Mouse (Mus musculus) embryonic fibroblast, embryonic 13.5 days (primary cell): ENCODE measurements at regions not wholly inside any gene's neighbourhood (a gene's known extent, or its start where the extent isn't known, plus 50 kb on each side); places are given as distances from the start of the nearest gene placed in this dataset.

Experiments
- CTCF ChIP-seq: IDR thresholded peaks from 2 replicates; pipeline ENCODE4 v1.5.1; 2011; ENCODE audit warnings: mild to moderate bottlenecking, control low read depth, low read length, moderate library complexity, borderline replicate concordance; ENCODE audit not compliant: insufficient read depth
- POLR2A ChIP-seq: IDR thresholded peaks from 2 replicates; pipeline ENCODE4 v1.6.1; 2011; ENCODE audit warnings: low read depth, mild to moderate bottlenecking, control low read depth, low read length, moderate library complexity

GRCm38 (mm10) chr8:113502671-113503070 is 132.7 kb upstream of the Mon1b start:
- TF ChIP-seq POLR2A (no peak), CTCF (no peak)
